Mouse (Mus musculus) CH12.LX (cell line): ENCODE results near the gene Dcdc2a. TPM values are rescaled to one million over a fixed set of nuclear protein-coding genes. Genes with fewer than 3 reads are reported as not detected.

ENCODE experiments used
- DNase-seq: peaks from one replicate; pipeline ENCODE4 v3.0.0-alpha.2; 2013; ENCODE audit errors: extremely low read depth
- H3K27ac ChIP-seq: 2 replicates; pipeline ENCODE4 v1.5.1; 2012; ENCODE audit warnings: low read depth, mild to moderate bottlenecking, control low read depth, moderate library complexity; ENCODE audit not compliant: insufficient read depth
- H3K27me3 ChIP-seq: replicated peaks from 2 replicates; pipeline ENCODE3; 2012; ENCODE audit warnings: inconsistent platforms
- H3K36me3 ChIP-seq, 2 experiments: replicated peaks in 1 of 2; 2 replicates each; pipeline versions ENCODE3 to v1.6.1; 2012; ENCODE audit warnings: inconsistent platforms in 1 of 2, low read length in 1 of 2, mild to moderate bottlenecking in 1 of 2, mixed read lengths in 1 of 2, moderate library complexity in 1 of 2; ENCODE audit not compliant: control insufficient read depth in 1 of 2, insufficient read depth in 1 of 2
- H3K4me1 ChIP-seq, 2 experiments: 2 replicates each; pipeline ENCODE4 v1.6.1; 2012; ENCODE audit warnings: inconsistent platforms in 1 of 2, moderate library complexity in 1 of 2; ENCODE audit not compliant: insufficient read depth in 2 of 2, control insufficient read depth in 1 of 2
- H3K4me2 ChIP-seq: 2 replicates; pipeline ENCODE4 v1.6.1; 2012; ENCODE audit warnings: low read depth, mild to moderate bottlenecking, control low read depth; ENCODE audit not compliant: poor library complexity, insufficient read depth, severe bottlenecking
- H3K4me3 ChIP-seq, 3 experiments: fragments of 150-350 bp in 1 of 3; sonication (generic) in 1 of 3; replicated peaks in 1 of 3; 2 replicates each; pipeline versions ENCODE3 to v1.5.1; 2011 to 2012; ENCODE audit warnings: low read depth in 2 of 3, low read length in 2 of 3, mild to moderate bottlenecking in 2 of 3, moderate library complexity in 2 of 3, control low read depth in 1 of 3, improper control_type of control experiment in 1 of 3, inconsistent platforms in 1 of 3, mixed read lengths in 1 of 3; ENCODE audit not compliant: poor library complexity in 1 of 3
- H3K79me2 ChIP-seq: replicated peaks from 2 replicates; pipeline ENCODE4 v1.6.1; 2012; ENCODE audit warnings: mild to moderate bottlenecking, moderate library complexity; ENCODE audit not compliant: control insufficient read depth, poor library complexity, insufficient read depth, severe bottlenecking; ENCODE audit errors: extremely low read depth
- H3K9ac ChIP-seq: 2 replicates; pipeline ENCODE4 v1.6.1; 2012; ENCODE audit warnings: low read depth, mild to moderate bottlenecking, control low read depth, moderate library complexity; ENCODE audit not compliant: insufficient read depth
- H3K9me3 ChIP-seq: replicated peaks from 2 replicates; pipeline ENCODE3; 2012; ENCODE audit warnings: low read length, inconsistent platforms, mixed read lengths
- CHD1 ChIP-seq: IDR thresholded peaks from 2 replicates; pipeline ENCODE4 v1.6.1; 2012; ENCODE audit warnings: low read depth, low read length, improper control_type of control experiment, inconsistent platforms
- CTCF ChIP-seq, 2 experiments: IDR thresholded peaks in 1 of 2; conservative IDR thresholded peaks in 1 of 2; 2 replicates each; pipeline ENCODE4 v1.5.1; 2011 to 2012; ENCODE audit warnings: low read depth in 2 of 2, low read length in 2 of 2, improper control_type of control experiment in 1 of 2, inconsistent platforms in 1 of 2, mild to moderate bottlenecking in 1 of 2, moderate library complexity in 1 of 2
- ELF1 ChIP-seq: IDR thresholded peaks from 2 replicates; pipeline ENCODE4 v1.6.1; 2014; ENCODE audit warnings: low read depth, mild to moderate bottlenecking, inconsistent platforms, low read length, improper control_type of control experiment
- EP300 ChIP-seq: IDR thresholded peaks from 2 replicates; pipeline ENCODE4 v1.6.1; 2011; ENCODE audit warnings: low read length, improper control_type of control experiment
- JUN ChIP-seq: IDR thresholded peaks from 2 replicates; pipeline ENCODE4 v1.6.1; 2011; ENCODE audit warnings: low read depth, mild to moderate bottlenecking, low read length, improper control_type of control experiment, moderate library complexity; ENCODE audit not compliant: insufficient read depth
- JUND ChIP-seq: conservative IDR thresholded peaks from 2 replicates; pipeline ENCODE4 v1.6.1; 2011; ENCODE audit warnings: low read depth, low read length, improper control_type of control experiment
- MAZ ChIP-seq: IDR thresholded peaks from 2 replicates; pipeline ENCODE4 v1.6.1; 2012; ENCODE audit warnings: low read depth, mild to moderate bottlenecking, inconsistent platforms, low read length, improper control_type of control experiment, moderate library complexity
- MEF2A ChIP-seq: IDR thresholded peaks from 2 replicates; pipeline ENCODE4 v1.6.1; 2014; ENCODE audit warnings: low read depth, mild to moderate bottlenecking, inconsistent platforms, low read length, improper control_type of control experiment, borderline replicate concordance
- MXI1 ChIP-seq: IDR thresholded peaks from 2 replicates; pipeline ENCODE4 v1.6.1; 2011; ENCODE audit warnings: mild to moderate bottlenecking, low read depth, low read length, improper control_type of control experiment
- MYC ChIP-seq: IDR thresholded peaks from 2 replicates; pipeline ENCODE4 v1.6.1; 2011; ENCODE audit warnings: low read depth, mild to moderate bottlenecking, improper control_type of control experiment, low read length
- PAX5 ChIP-seq: IDR thresholded peaks from 2 replicates; pipeline ENCODE4 v1.6.1; 2012; ENCODE audit warnings: low read length, inconsistent platforms, mixed read lengths
- UBTF ChIP-seq: IDR thresholded peaks from 2 replicates; pipeline ENCODE4 v1.6.1; 2012; ENCODE audit warnings: low read depth, mild to moderate bottlenecking, inconsistent platforms, low read length, improper control_type of control experiment, moderate library complexity
- USF2 ChIP-seq: conservative IDR thresholded peaks from 2 replicates; pipeline ENCODE4 v1.6.1; 2011; ENCODE audit warnings: low read depth, low read length, improper control_type of control experiment
- ZC3H11A ChIP-seq: IDR thresholded peaks from 2 replicates; pipeline ENCODE4 v1.6.1; 2012; ENCODE audit warnings: low read depth, mild to moderate bottlenecking, inconsistent platforms, low read length, improper control_type of control experiment
- ZMIZ1 ChIP-seq: IDR thresholded peaks from 2 replicates; pipeline ENCODE4 v1.6.1; 2012; ENCODE audit warnings: low read depth, mild to moderate bottlenecking, inconsistent platforms, low read length, improper control_type of control experiment
- ZNF384 ChIP-seq: IDR thresholded peaks from 2 replicates; pipeline ENCODE4 v1.6.1; 2012; ENCODE audit warnings: low read depth, low read length, improper control_type of control experiment, inconsistent platforms
- dilution Hi-C: fragments of 300-500 bp; cut with MboI; formaldehyde crosslinking; loops from 2 replicates; pipeline ENCODE4 v1.14.3; 2020; ENCODE audit warnings: low sequenced_read_pairs; ENCODE audit not compliant: extremely low pct_unique_long_range_greater_than_20kb, extremely low pct_ligation_motif_present
- in situ Hi-C: fragments of 300-500 bp; cut with MboI; formaldehyde crosslinking; loops from 3 replicates; pipeline ENCODE4 v1.14.3; 2019; ENCODE audit warnings: low sequenced_read_pairs, low pct_ligation_motif_present, low pct_unique_long_range_greater_than_20kb, mixed read lengths
- polyA plus RNA-seq: library from polyadenylated mRNA; unstranded; fragments of >175 nt; gene quantifications from 2 replicates; pipeline ENCODE4 v1.2.1, GENCODE M21; 2012; ENCODE audit warnings: low read depth; ENCODE audit not compliant: insufficient read length
- total RNA-seq, 2 experiments: library from RNA; depleted of rRNA; stranded (reverse); fragments of 300-350 nt in 1 of 2; fragments of >200 nt in 1 of 2; gene quantifications; 2 replicates each; pipeline ENCODE4 v1.2.3; 2012 to 2014

Dcdc2a gene
- total and polyA plus RNA-seq, 3 experiments = not detected

DNA sequence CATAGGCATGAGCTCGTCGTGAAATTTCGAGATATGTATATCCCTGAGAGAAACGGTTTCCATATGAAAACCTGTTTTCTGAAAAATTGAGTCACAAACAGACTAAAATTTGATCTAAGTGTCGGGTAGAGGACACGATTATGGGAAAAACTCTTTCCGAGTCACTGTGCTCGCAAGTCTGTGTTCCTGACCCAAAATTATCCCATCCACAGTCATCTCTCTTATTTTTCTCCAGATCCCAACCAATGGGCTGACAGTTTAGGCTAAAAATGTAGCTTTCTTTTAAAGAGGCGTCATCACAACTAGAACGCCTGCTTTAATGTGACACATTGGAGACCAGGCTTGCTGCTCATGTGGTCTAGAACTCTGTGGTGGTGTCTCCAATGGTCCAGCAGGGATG is 139.9 kb downstream of the Dcdc2a start:
- no peak overlapping the region for H3K4me2 ChIP-seq
- no peaks in the 10 kb centered on the region for H3K4me1 ChIP-seq
- no peaks in the 10 kb centered on the region for H3K36me3 ChIP-seq
- H3K79me2 ChIP-seq = no peaks in the 10 kb centered on the region
- in situ Hi-C loops = no loop called here
- dilution Hi-C loops = no loop called here
- TF ChIP-seq ZMIZ1 = no peak
- no peak for TF ChIP-seq CHD1
- TF ChIP-seq EP300 = no peak
- TF ChIP-seq ZNF384 = no peak
- TF ChIP-seq ZC3H11A = no peak
- no peak for TF ChIP-seq ELF1
- no peak for TF ChIP-seq MXI1
- no peak for TF ChIP-seq JUND
- no peak for TF ChIP-seq JUN
- no peak for TF ChIP-seq MAZ
- no peak for TF ChIP-seq MYC
- TF ChIP-seq MEF2A = no peak
- no peak for TF ChIP-seq PAX5
- TF ChIP-seq UBTF = no peak
- TF ChIP-seq USF2 = no peak
- H3K4me3 ChIP-seq = no peak overlapping the region
- H3K9ac ChIP-seq = no peak overlapping the region
- no peaks in the 10 kb centered on the region for H3K9me3 ChIP-seq
- no peaks in the 10 kb centered on the region for H3K27me3 ChIP-seq
- DNase-seq = no peak
- H3K27ac ChIP-seq = no peak overlapping the region

DNA sequence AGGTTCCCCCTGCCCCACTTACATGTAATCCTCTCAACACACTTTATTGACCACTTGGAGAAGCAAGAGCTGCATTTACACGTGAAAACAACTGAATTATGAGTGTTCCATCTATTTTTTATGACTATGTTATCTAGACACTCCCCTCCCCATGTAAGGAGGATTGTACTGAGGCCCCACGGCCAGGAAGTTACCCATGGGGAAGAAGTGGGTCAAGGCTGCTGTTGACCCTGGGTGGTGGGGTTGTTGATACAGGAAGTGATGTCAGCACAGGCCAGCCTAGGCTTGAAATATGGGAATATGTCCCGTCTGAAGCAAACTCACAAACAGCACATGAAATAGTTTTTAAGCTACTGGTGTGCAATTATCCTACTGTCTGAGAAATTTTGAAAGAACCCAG is 144.1 kb downstream of the Dcdc2a start:
- Histone ChIP-seq H3K4me1 (no peaks in the 10 kb centered on the region), H3K9me3 (no peaks in the 10 kb centered on the region)

More for the DNA sequence above, 144.1 kb downstream of the Dcdc2a start:
- TF ChIP-seq ZMIZ1 (no peak), CTCF (conservative IDR thresholded peaks at IDR 0.05 in 1 of 2, IDR thresholded peaks at IDR 0.05 in 1 of 2; ENCODE audit: low read depth in 2 of 2, low read length in 2 of 2) (no peak)
- Histone ChIP-seq H3K36me3 (no peaks in the 10 kb centered on the region), H3K4me3 (no peak overlapping the region), H3K27ac (no peak overlapping the region), H3K4me2 (no peak overlapping the region), H3K27me3 (no peaks in the 10 kb centered on the region), H3K9ac (no peak overlapping the region), H3K79me2 (no peaks in the 10 kb centered on the region)
- in situ Hi-C loops = no loop called here
- no peak for DNase-seq
- dilution Hi-C loops = no loop called here
